Mouse (Mus musculus): Measurements from ENCODE around the gene Usp12. TPM values are rescaled to one million over a fixed set of nuclear protein-coding genes. Genes with fewer than 3 reads are reported as not detected.
A peak's percentile ranks its signal among the peaks of the same experiment; 100 is the strongest.

The Usp12 gene
- polyA plus RNA-seq, 1 experiment from 2014 or later: 10.4 TPM

DNA sequence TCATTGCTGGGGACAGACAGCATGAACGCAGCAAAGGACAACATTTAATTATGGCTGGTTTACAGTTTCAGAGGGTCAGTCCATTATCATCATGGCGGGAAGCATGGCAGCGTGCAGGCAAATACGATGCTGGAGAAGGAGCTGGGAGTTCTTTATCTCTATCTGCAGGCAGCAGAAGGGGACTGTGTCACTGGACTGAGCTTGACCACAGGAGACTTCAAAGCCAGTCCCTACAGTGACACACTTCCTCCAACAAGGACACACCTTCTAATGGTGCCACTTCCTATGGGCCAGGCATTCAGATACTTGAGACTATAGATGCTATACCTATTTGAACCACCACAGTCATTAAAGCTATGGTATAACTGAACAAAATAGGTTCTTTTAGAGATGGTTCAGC lies 20.6 kb upstream of the Usp12 start:
- Histone ChIP-seq H3K4me1 (replicated peaks; ENCODE audit: control insufficient read depth, insufficient read depth, low read length) (no peaks in the 10 kb centered on the region), H3K9ac (ENCODE audit: low read length) (no peak overlapping the region), H3K4me2 (ENCODE audit: low read depth, low read length, severe bottlenecking) (no peak overlapping the region), H3K4me3 (ENCODE audit: low read depth, low read length) (no peak overlapping the region), H3K36me3 (ENCODE audit: control insufficient read depth, insufficient read depth, low read length) (no peaks in the 10 kb centered on the region), H3K9me3 (ENCODE audit: control insufficient read depth, low read length) (no peaks in the 10 kb centered on the region), H3K27ac (ENCODE audit: low read depth, low read length) (no peak overlapping the region), H3K27me3 (ENCODE audit: control insufficient read depth, insufficient read depth, low read length) (no peaks in the 10 kb centered on the region)
- no peak for DNase-seq (ENCODE audit: low spot score)
- WGBS: 86% methylated on average over 4 of the region's 4 CpGs
- ATAC-seq (replicated peaks; ENCODE audit: low FRiP score): no peak

DNA sequence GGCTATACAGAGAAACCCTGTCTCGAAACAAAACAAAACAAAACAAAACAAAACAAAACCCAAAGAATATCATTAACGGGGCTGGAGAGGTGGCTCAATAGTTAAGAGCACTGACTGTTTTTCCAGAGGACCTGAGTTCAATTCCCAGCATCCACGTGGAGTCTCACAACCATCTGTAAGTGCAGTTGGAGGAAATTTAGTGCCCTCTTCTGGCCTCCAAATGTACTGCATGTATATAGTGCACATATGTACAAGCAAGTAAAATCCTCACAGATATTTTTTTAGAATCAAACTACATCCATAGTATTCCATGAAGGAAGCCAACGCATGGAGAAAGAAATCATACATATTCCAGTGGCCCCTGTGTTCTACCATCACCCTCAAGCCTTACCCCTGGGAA lies 18.6 kb upstream of the Usp12 start:
- Histone ChIP-seq H3K4me1 (replicated peaks; ENCODE audit: control insufficient read depth, insufficient read depth, low read length) (no peaks in the 10 kb centered on the region), H3K9me3 (ENCODE audit: control insufficient read depth, low read length) (no peaks in the 10 kb centered on the region), H3K9ac (ENCODE audit: low read length) (no peak overlapping the region), H3K27ac (ENCODE audit: low read depth, low read length) (no peak overlapping the region), H3K36me3 (ENCODE audit: control insufficient read depth, insufficient read depth, low read length) (no peaks in the 10 kb centered on the region), H3K4me3 (ENCODE audit: low read depth, low read length) (no peak overlapping the region), H3K4me2 (ENCODE audit: low read depth, low read length, severe bottlenecking) (no peak overlapping the region), H3K27me3 (ENCODE audit: control insufficient read depth, insufficient read depth, low read length) (no peaks in the 10 kb centered on the region)
- no peak for ATAC-seq (replicated peaks; ENCODE audit: low FRiP score)
- DNase-seq (ENCODE audit: low spot score): no peak
- WGBS: 86% methylated on average over 4 of the region's 4 CpGs

DNA sequence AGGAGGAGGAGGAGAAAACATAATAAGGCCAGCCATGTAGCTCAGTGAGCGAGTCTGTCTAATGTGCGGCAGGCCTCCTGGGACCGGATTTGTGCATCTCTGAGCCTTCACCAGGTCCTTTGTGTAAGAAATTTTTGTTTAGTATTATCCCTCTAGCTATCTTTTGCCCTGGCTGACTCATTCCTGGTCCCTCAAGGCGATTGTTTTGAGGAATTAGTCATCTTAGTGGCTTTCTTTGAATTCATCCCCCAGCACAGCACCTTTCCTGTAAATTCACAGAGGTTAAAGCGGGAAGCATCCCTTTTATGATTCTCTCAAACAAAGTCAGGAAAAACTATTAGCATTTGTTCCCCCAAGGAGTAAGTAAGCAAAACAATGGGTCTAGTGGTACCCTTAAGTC lies 18.1 kb upstream of the Usp12 start:
- Histone ChIP-seq H3K9me3 (ENCODE audit: control insufficient read depth, low read length) (no peaks in the 10 kb centered on the region), H3K9ac (ENCODE audit: low read length) (no peak overlapping the region), H3K36me3 (ENCODE audit: control insufficient read depth, insufficient read depth, low read length) (no peaks in the 10 kb centered on the region), H3K27me3 (ENCODE audit: control insufficient read depth, insufficient read depth, low read length) (no peaks in the 10 kb centered on the region), H3K4me3 (ENCODE audit: low read depth, low read length) (no peak overlapping the region), H3K4me2 (ENCODE audit: low read depth, low read length, severe bottlenecking) (no peak overlapping the region), H3K27ac (ENCODE audit: low read depth, low read length) (no peak overlapping the region), H3K4me1 (replicated peaks; ENCODE audit: control insufficient read depth, insufficient read depth, low read length) (no peaks in the 10 kb centered on the region)
- DNase-seq (ENCODE audit: low spot score) (no peak), ATAC-seq (replicated peaks; ENCODE audit: low FRiP score) (no peak)
- 88% methylated on average over 5 of the region's 5 CpGs for WGBS

DNA sequence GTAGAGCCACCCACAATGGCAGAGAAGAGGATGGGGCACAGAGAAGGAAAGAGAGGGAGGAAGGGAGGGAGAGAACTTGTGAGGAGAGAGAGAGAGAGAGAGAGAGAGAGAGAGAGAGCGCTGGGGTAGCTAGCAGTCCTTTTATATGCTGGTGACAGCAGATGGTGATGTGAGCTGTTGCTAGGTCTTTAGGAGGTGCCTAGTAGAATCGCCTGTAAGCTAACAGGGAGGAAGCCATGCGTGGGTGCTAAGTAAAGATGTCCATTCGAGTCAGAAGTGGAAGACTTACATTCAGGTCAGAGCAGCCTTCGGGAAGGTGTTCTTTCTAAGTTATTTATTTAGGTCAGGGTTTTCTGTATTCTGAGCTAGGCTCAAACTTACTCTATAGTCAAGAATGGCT lies 15.1 kb upstream of the Usp12 start:
- no peaks in the 10 kb centered on the region for H3K27me3 ChIP-seq (ENCODE audit: control insufficient read depth, insufficient read depth, low read length)
- 80% methylated on average over 5 of the region's 5 CpGs for WGBS
- H3K9me3 ChIP-seq (ENCODE audit: control insufficient read depth, low read length): no peaks in the 10 kb centered on the region
- DNase-seq (ENCODE audit: low spot score) (no peak), ATAC-seq (replicated peaks; ENCODE audit: low FRiP score) (no peak)
- H3K9ac ChIP-seq (ENCODE audit: low read length): no peak overlapping the region
- H3K27ac ChIP-seq (ENCODE audit: low read depth, low read length): no peak overlapping the region
- H3K4me2 ChIP-seq (ENCODE audit: low read depth, low read length, severe bottlenecking): no peak overlapping the region
- H3K36me3 ChIP-seq (ENCODE audit: control insufficient read depth, insufficient read depth, low read length): no peaks in the 10 kb centered on the region
- no peaks in the 10 kb centered on the region for H3K4me1 ChIP-seq (replicated peaks; ENCODE audit: control insufficient read depth, insufficient read depth, low read length)
- H3K4me3 ChIP-seq (ENCODE audit: low read depth, low read length): no peak overlapping the region

DNA sequence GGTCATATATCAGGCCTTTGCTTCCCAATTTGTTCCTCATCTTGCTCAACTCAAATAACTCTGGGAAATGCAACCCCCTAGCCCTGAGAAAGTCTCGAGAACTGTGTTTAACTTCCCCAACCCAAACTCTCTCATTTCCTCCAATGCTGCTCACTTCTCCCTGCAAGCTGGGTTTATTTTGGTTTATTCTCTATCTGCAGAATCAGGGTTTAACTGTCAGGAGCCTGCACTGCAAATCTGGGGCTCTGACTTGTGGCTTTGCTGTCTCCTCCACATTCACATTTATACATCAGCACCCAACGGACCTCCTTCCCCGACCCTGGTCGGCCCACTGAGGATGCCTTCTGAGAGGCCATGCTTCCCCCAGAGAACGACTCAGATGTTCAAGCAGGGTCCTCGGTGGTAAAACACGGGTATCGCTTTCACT lies 11.2 kb upstream of the Usp12 start:
- no peak overlapping the region for H3K9ac ChIP-seq (ENCODE audit: low read length)
- no peak overlapping the region for H3K4me3 ChIP-seq (ENCODE audit: low read depth, low read length)
- H3K9me3 ChIP-seq (ENCODE audit: control insufficient read depth, low read length): no peaks in the 10 kb centered on the region
- DNase-seq (ENCODE audit: low spot score) (no peak), ATAC-seq (replicated peaks; ENCODE audit: low FRiP score) (no peak)
- no peaks in the 10 kb centered on the region for H3K27me3 ChIP-seq (ENCODE audit: control insufficient read depth, insufficient read depth, low read length)
- H3K4me1 ChIP-seq (replicated peaks; ENCODE audit: control insufficient read depth, insufficient read depth, low read length): no peaks in the 10 kb centered on the region
- no peak overlapping the region for H3K4me2 ChIP-seq (ENCODE audit: low read depth, low read length, severe bottlenecking)
- no peaks in the 10 kb centered on the region for H3K36me3 ChIP-seq (ENCODE audit: control insufficient read depth, insufficient read depth, low read length)
- H3K27ac ChIP-seq (ENCODE audit: low read depth, low read length): no peak overlapping the region
- 84% methylated on average over 8 of the region's 8 CpGs for WGBS

DNA sequence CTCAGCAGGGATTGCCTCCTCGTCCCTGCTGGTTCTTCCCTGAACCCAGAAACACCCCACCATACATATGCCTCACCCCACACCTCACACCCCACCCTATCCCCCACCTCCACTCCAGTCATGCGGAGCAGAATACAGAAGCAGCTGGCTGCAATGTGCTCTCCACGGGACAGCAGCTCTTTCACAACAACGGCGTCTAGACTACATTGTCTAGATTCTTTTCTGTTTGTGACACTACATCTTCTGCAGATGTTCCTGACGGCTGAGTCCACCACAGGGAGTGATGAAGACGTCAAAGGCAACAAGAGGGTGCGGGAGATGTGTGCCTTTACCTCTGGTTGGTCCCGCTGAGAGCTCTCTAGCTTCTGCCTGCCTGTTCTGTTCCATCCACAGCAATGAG lies 3.2 kb upstream of the Usp12 start:
- no peaks in the 10 kb centered on the region for H3K27me3 ChIP-seq (ENCODE audit: control insufficient read depth, insufficient read depth, low read length)
- ATAC-seq (replicated peaks; ENCODE audit: low FRiP score): no peak
- no peak overlapping the region for H3K9ac ChIP-seq (ENCODE audit: low read length)
- no peak overlapping the region for H3K4me3 ChIP-seq (ENCODE audit: low read depth, low read length)
- peaks cover 5% of the 10 kb centered on the region; the same call in 1 of the 2 replicates for H3K4me1 ChIP-seq (replicated peaks; ENCODE audit: control insufficient read depth, insufficient read depth, low read length)
- 72% methylated on average over 9 of the region's 9 CpGs for WGBS
- no peaks in the 10 kb centered on the region for H3K9me3 ChIP-seq (ENCODE audit: control insufficient read depth, low read length)
- no peaks in the 10 kb centered on the region for H3K36me3 ChIP-seq (ENCODE audit: control insufficient read depth, insufficient read depth, low read length)
- no peak for DNase-seq (ENCODE audit: low spot score)
- no peak overlapping the region for H3K27ac ChIP-seq (ENCODE audit: low read depth, low read length)
- H3K4me2 ChIP-seq (ENCODE audit: low read depth, low read length, severe bottlenecking): no peak overlapping the region

DNA sequence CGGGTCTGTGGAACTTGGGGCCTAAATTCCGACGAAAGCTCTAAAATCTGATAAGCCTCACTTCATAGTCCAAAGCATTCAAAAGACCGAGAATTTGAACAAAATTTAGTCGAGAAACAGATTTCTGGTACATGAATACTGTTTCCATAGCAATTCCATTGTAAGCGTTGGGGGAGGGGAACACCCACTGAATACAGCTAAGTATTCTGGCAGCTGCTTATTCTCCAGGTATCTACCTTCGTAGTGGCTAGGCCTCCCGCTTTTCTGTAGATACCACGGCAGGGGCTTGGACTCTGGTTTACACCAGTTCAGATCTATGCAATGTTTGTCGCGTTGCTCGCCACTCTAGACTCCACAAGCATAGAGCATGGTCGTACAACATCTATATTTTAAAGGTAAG lies 922 bp upstream of the Usp12 start:
- Histone ChIP-seq H3K4me2 (ENCODE audit: low read depth, low read length, severe bottlenecking) (no peak overlapping the region), H3K9me3 (ENCODE audit: control insufficient read depth, low read length) (no peaks in the 10 kb centered on the region), H3K4me1 (replicated peaks; ENCODE audit: control insufficient read depth, insufficient read depth, low read length) (peaks cover 7% of the 10 kb centered on the region; the same call in 1 of the 2 replicates), H3K4me3 (ENCODE audit: low read depth, low read length) (no peak overlapping the region), H3K27me3 (ENCODE audit: control insufficient read depth, insufficient read depth, low read length) (no peaks in the 10 kb centered on the region), H3K9ac (ENCODE audit: low read length) (no peak overlapping the region), H3K36me3 (ENCODE audit: control insufficient read depth, insufficient read depth, low read length) (no peaks in the 10 kb centered on the region), H3K27ac (ENCODE audit: low read depth, low read length) (no peak overlapping the region)
- ATAC-seq (replicated peaks; ENCODE audit: low FRiP score) (no peak), DNase-seq (ENCODE audit: low spot score) (no peak)
- WGBS: 68% methylated on average over 13 of the region's 13 CpGs

DNA sequence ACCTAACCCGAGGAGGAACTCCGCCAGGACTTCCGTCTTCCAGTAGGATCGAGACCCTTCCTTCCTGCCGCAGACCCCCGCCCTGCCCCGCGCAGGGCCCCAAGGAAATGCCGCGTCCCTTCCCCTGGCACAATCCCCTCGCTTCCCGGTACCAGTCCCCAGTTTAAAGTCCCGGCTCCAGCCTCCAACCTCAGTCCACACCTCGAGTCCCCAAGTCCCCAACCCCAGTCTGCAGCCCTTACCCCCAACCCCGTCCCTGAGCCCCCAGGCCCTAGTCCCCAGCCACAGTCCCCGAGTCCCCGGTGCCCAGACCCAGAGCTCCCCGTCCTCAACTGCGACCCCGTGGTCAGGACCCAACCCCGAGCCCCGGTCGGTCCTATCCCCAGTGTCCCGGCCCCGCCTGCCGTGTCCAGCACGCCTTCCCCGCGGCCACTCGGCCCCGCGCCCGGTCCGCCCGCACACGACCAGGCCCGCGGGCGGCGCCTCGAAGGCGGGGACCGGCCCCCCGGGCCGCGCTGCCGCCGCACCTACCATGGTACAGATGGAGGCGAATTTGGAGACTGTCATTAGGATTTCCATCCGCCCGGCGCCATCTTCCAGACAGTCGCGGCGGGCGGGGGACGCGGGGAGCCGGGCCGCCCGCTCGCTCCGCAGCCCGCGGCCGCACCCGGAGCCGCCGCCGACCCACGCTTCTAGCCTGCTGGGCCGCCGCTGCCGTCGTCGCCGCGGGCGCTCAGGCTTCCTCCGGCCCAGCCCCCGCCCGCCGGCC lies 538 bp downstream of the Usp12 start:
- Histone ChIP-seq H3K9ac (ENCODE audit: low read length) (peak overlapping the region; percentile 88), H3K27me3 (ENCODE audit: control insufficient read depth, insufficient read depth, low read length) (no peaks in the 10 kb centered on the region), H3K27ac (ENCODE audit: low read depth, low read length) (peak overlapping the region; percentile 79), H3K4me3 (ENCODE audit: low read depth, low read length) (peak overlapping the region; percentile 91), H3K4me2 (ENCODE audit: low read depth, low read length, severe bottlenecking) (peak overlapping the region; percentile 51), H3K4me1 (replicated peaks; ENCODE audit: control insufficient read depth, insufficient read depth, low read length) (peaks cover 7% of the 10 kb centered on the region; the same call in 1 of the 2 replicates), H3K9me3 (ENCODE audit: control insufficient read depth, low read length) (no peaks in the 10 kb centered on the region), H3K36me3 (ENCODE audit: control insufficient read depth, insufficient read depth, low read length) (no peaks in the 10 kb centered on the region)
- DNase-seq (ENCODE audit: low spot score) (peak; percentile 83), ATAC-seq (replicated peaks; ENCODE audit: low FRiP score) (peak; percentile 74)
- WGBS: under 1% methylated on average over 80 of the region's 83 CpGs

DNA sequence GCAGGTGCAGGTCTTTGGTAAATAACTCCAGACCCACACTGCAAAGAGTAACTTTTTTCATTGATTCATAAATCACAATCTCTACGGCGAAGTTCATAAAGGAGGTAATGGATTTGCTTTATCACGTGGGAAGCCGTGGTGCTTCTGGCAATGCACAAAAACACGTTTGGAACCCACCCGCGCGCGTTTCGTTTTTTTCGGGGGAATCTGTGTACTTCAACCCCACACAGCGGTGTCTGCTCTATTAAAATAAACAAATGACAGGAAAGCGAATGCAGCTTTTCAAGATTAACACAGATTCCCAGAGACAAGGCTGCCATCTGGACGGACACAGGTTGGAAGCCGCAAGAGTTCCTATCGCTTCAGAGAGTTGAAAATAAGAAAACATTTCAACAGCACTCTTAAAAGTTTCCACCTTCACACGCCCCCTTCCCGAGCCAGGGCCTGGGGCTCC lies 1.1 kb downstream of the Usp12 start:
- H3K27me3 ChIP-seq (ENCODE audit: control insufficient read depth, insufficient read depth, low read length): no peaks in the 10 kb centered on the region
- H3K4me2 ChIP-seq (ENCODE audit: low read depth, low read length, severe bottlenecking): peak overlapping the region; percentile 51
- whole genome bisulfite sequencing: 12% methylated on average over 18 of the region's 18 CpGs
- ATAC-seq (replicated peaks; ENCODE audit: low FRiP score): no peak
- DNase-seq (ENCODE audit: low spot score): no peak
- H3K36me3 ChIP-seq (ENCODE audit: control insufficient read depth, insufficient read depth, low read length): no peaks in the 10 kb centered on the region
- H3K4me1 ChIP-seq (replicated peaks; ENCODE audit: control insufficient read depth, insufficient read depth, low read length): peaks cover 7% of the 10 kb centered on the region; the same call in 1 of the 2 replicates
- H3K4me3 ChIP-seq (ENCODE audit: low read depth, low read length): peak overlapping the region; percentile 91
- peak overlapping the region; percentile 88 for H3K9ac ChIP-seq (ENCODE audit: low read length)
- no peak overlapping the region for H3K27ac ChIP-seq (ENCODE audit: low read depth, low read length)
- no peaks in the 10 kb centered on the region for H3K9me3 ChIP-seq (ENCODE audit: control insufficient read depth, low read length)

Data from forebrain, embryonic 11.5 days (tissue).